Mouse (Mus musculus): Measurements from ENCODE around the gene Iqgap2.
A peak's percentile ranks its signal among the peaks of the same experiment; 100 is the strongest.

Iqgap2 gene

GRCm38 (mm10) chr13:95611752-95612151 is 280.0 kb downstream of the Iqgap2 start:
- no peak for DNase-seq

- peak; percentile 61 for DNase-seq
Observed at GRCm38 (mm10) chr13:95610786-95611562, 280.7 kb downstream of the Iqgap2 start.

- DNase-seq = no peak
Observed at GRCm38 (mm10) chr13:95609088-95609420, 282.7 kb downstream of the Iqgap2 start.

- no peak for DNase-seq
Observed at GRCm38 (mm10) chr13:95608416-95609087, 283.2 kb downstream of the Iqgap2 start.

GRCm38 (mm10) chr13:95607019-95607418 is 284.7 kb downstream of the Iqgap2 start:
- no peak for DNase-seq

- no peak for DNase-seq
Observed at GRCm38 (mm10) chr13:95604288-95604687, 287.4 kb downstream of the Iqgap2 start.

GRCm38 (mm10) chr13:95599833-95600359 is 291.8 kb downstream of the Iqgap2 start:
- DNase-seq = no peak

- DNase-seq = no peak
Observed at GRCm38 (mm10) chr13:95598232-95598920, 293.3 kb downstream of the Iqgap2 start.

- no peak for DNase-seq
Observed at GRCm38 (mm10) chr13:95597578-95597977, 294.1 kb downstream of the Iqgap2 start.

- DNase-seq = no peak
Observed at GRCm38 (mm10) chr13:95596689-95597088, 295.0 kb downstream of the Iqgap2 start.

GRCm38 (mm10) chr13:95595921-95596320 is 295.8 kb downstream of the Iqgap2 start:
- DNase-seq = no peak

- peak; percentile 55 for DNase-seq
Observed at GRCm38 (mm10) chr13:95595411-95595810, 296.3 kb downstream of the Iqgap2 start.

GRCm38 (mm10) chr13:95592860-95593259 is 298.9 kb downstream of the Iqgap2 start:
- DNase-seq = peak; percentile 36

GRCm38 (mm10) chr13:95591606-95592005 is 300.1 kb downstream of the Iqgap2 start:
- no peak for DNase-seq

- no peak for DNase-seq
Observed at GRCm38 (mm10) chr13:95587628-95588027, 304.1 kb downstream of the Iqgap2 start.

GRCm38 (mm10) chr13:95584898-95585297 is 306.8 kb downstream of the Iqgap2 start:
- no peak for DNase-seq

- no peak for DNase-seq
Observed at GRCm38 (mm10) chr13:95583237-95584189, 308.2 kb downstream of the Iqgap2 start.

- DNase-seq = no peak
Observed at GRCm38 (mm10) chr13:95581850-95582249, 309.9 kb downstream of the Iqgap2 start.

- DNase-seq = no peak
Observed at GRCm38 (mm10) chr13:95578016-95578697, 313.6 kb downstream of the Iqgap2 start.

All from lung, postnatal 10 days (tissue).